Mouse (Mus musculus): ENCODE measurements at regions not wholly inside any gene's neighbourhood (a gene's known extent, or its start where the extent isn't known, plus 50 kb on each side); places are given as distances from the start of the nearest gene placed in this dataset.

DNA sequence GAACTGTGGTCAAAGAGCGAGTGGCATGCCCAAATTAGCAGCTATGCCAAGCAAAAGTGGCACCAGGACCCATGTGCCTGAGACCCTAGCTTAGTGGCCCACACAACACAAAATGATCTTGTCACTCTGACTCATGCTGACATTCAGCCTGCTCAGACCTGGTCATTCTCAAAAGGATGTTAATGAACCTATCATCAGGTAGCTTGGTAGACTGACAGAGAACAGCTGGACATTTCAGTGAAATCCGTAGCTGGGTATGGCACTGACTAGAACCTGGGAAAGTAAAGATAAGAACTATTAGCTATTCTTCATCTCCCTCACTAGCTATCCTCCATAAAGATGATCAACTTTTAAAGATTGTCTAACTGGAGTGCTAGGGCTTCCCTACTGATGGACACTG, 188.5 kb downstream of the Nr2f2 start:
- H3K36me3 ChIP-seq (ENCODE audit: control insufficient read depth): no peaks in the 10 kb centered on the region
- TF ChIP-seq GATA1 (IDR thresholded peaks at IDR 0.05; ENCODE audit: low read length): no peak
- TF ChIP-seq TAL1 (IDR thresholded peaks at IDR 0.05; ENCODE audit: low read length): no peak
- H3K4me1 ChIP-seq (ENCODE audit: control insufficient read depth): no peaks in the 10 kb centered on the region
- H3K9me3 ChIP-seq (ENCODE audit: control insufficient read depth, low read length): no peaks in the 10 kb centered on the region
- no peak overlapping the region for H3K4me3 ChIP-seq (replicated peaks)
- H3K27me3 ChIP-seq (ENCODE audit: control insufficient read depth): no peaks in the 10 kb centered on the region

- Histone ChIP-seq H3K9me3 (ENCODE audit: control insufficient read depth, low read length) (no peaks in the 10 kb centered on the region), H3K27me3 (ENCODE audit: control insufficient read depth) (no peaks in the 10 kb centered on the region)
Measured at GRCm38 (mm10) chr7:70176686-70177259, 189.8 kb downstream of the Nr2f2 start.

GRCm38 (mm10) chr7:70176086-70176485, 190.4 kb downstream of the Nr2f2 start:
- no peaks in the 10 kb centered on the region for H3K9me3 ChIP-seq (ENCODE audit: control insufficient read depth, low read length)
- no peaks in the 10 kb centered on the region for H3K4me1 ChIP-seq (ENCODE audit: control insufficient read depth)
- no peak for TF ChIP-seq GATA1 (IDR thresholded peaks at IDR 0.05; ENCODE audit: low read length)
- H3K4me3 ChIP-seq (replicated peaks): no peak overlapping the region
- no peaks in the 10 kb centered on the region for H3K36me3 ChIP-seq (ENCODE audit: control insufficient read depth)
- no peaks in the 10 kb centered on the region for H3K27me3 ChIP-seq (ENCODE audit: control insufficient read depth)

More at GRCm38 (mm10) chr7:70176686-70177259, 189.8 kb downstream of the Nr2f2 start:
- no peak for TF ChIP-seq TAL1 (IDR thresholded peaks at IDR 0.05; ENCODE audit: low read length)
- H3K4me3 ChIP-seq (replicated peaks): no peak overlapping the region
- H3K36me3 ChIP-seq (ENCODE audit: control insufficient read depth): no peaks in the 10 kb centered on the region
- no peaks in the 10 kb centered on the region for H3K4me1 ChIP-seq (ENCODE audit: control insufficient read depth)

DNA sequence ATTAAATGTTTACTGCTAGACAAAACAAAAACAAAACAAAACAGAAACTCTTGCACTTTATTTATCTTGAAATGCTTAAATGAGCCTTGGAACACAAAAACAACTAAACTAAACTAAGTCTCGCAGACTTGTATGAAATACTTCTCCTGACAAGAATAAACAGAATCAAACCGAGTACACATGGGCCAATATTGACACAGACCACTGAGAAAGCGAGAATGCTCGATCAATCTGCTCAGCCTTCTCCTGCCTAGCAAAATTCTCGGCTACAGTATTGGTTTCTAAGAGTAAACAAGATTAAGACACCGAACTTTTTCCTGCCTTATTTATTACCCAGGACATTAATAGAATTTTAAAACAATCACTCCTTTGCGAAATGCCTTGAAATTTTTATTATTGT, 194.1 kb downstream of the Nr2f2 start:
- Histone ChIP-seq H3K9me3 (ENCODE audit: control insufficient read depth, low read length) (no peaks in the 10 kb centered on the region), H3K36me3 (ENCODE audit: control insufficient read depth) (no peaks in the 10 kb centered on the region), H3K27me3 (ENCODE audit: control insufficient read depth) (no peaks in the 10 kb centered on the region), H3K4me1 (ENCODE audit: control insufficient read depth) (no peaks in the 10 kb centered on the region), H3K4me3 (replicated peaks) (no peak overlapping the region)
- TF ChIP-seq GATA1 (IDR thresholded peaks at IDR 0.05; ENCODE audit: low read length): no peak

DNA sequence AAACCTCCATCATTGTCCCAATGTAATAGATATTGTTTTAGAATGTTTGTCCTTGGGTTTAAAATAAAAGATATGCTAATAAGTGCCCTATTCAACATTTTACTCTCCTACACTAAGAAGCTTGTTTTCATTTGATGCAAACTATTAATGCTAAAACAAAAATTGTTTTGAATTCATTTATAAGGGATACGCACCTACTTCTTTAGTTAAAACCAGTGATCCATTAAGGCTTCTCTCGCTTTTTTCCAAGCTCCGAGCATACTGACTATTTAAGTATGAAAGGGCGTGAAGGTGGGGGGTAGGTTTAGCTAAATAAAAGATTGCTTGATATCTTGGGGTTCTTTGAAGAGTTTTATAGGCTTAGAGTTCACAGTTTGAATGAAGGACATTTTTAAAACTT, 195.1 kb downstream of the Nr2f2 start:
- TF ChIP-seq GATA1 (IDR thresholded peaks at IDR 0.05; ENCODE audit: low read length): no peak
- TF ChIP-seq TAL1 (IDR thresholded peaks at IDR 0.05; ENCODE audit: low read length): no peak
- Histone ChIP-seq H3K4me3 (replicated peaks) (no peak overlapping the region), H3K27me3 (ENCODE audit: control insufficient read depth) (no peaks in the 10 kb centered on the region), H3K9me3 (ENCODE audit: control insufficient read depth, low read length) (no peaks in the 10 kb centered on the region), H3K4me1 (ENCODE audit: control insufficient read depth) (no peaks in the 10 kb centered on the region), H3K36me3 (ENCODE audit: control insufficient read depth) (no peaks in the 10 kb centered on the region)

DNA sequence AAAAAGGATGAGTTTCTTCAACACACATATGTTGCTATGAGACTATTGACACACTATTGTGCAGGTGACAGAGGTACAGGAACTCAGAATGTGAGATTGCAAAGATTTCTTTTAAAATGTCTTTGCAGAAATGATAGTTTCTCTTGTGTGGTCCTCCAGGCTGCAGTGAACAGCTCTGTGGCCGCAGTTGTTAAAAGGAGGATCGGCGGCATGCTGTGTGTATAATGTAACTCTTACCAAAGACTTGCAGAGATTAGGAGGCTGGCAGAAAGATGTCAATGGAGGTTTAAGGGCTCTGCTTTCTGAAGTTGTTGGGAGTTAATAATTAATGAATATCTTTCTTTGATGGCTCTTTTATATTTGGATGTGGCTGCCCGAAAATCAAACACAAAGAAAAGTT, 198.5 kb downstream of the Nr2f2 start:
- no peaks in the 10 kb centered on the region for H3K4me1 ChIP-seq (ENCODE audit: control insufficient read depth)
- no peak overlapping the region for H3K4me3 ChIP-seq (replicated peaks)
- TF ChIP-seq GATA1 (IDR thresholded peaks at IDR 0.05; ENCODE audit: low read length): no peak
- no peak for TF ChIP-seq TAL1 (IDR thresholded peaks at IDR 0.05; ENCODE audit: low read length)

GRCm38 (mm10) chr7:70166081-70166480, 200.5 kb downstream of the Nr2f2 start:
- Histone ChIP-seq H3K36me3 (ENCODE audit: control insufficient read depth) (no peaks in the 10 kb centered on the region), H3K9me3 (ENCODE audit: control insufficient read depth, low read length) (no peaks in the 10 kb centered on the region), H3K4me1 (ENCODE audit: control insufficient read depth) (no peaks in the 10 kb centered on the region), H3K4me3 (replicated peaks) (no peak overlapping the region), H3K27me3 (ENCODE audit: control insufficient read depth) (no peaks in the 10 kb centered on the region)
- no peak for TF ChIP-seq TAL1 (IDR thresholded peaks at IDR 0.05; ENCODE audit: low read length)
- TF ChIP-seq GATA1 (IDR thresholded peaks at IDR 0.05; ENCODE audit: low read length): no peak

More for the DNA sequence above, 198.5 kb downstream of the Nr2f2 start:
- Histone ChIP-seq H3K36me3 (ENCODE audit: control insufficient read depth) (no peaks in the 10 kb centered on the region), H3K27me3 (ENCODE audit: control insufficient read depth) (no peaks in the 10 kb centered on the region), H3K9me3 (ENCODE audit: control insufficient read depth, low read length) (no peaks in the 10 kb centered on the region)

DNA sequence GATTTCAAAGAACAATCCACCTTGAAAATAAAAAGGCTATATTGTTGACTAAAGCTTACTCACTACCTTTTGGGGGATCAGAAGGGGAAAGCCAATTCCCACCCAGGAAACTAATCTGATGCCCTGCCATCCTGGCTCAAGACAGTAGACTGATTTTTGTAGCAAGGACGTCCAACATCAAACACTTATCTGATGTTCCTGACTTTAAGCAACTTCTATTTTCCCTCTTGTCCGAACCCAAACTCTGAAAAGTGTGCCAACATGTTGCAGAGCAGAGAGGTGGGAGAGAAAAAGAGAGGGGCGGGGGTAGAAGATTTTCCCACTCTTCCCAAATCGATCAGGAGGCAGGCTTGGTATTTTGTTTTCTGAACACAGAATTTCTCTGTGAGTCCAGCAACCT, 201.0 kb downstream of the Nr2f2 start:
- H3K36me3 ChIP-seq (ENCODE audit: control insufficient read depth): no peaks in the 10 kb centered on the region
- H3K4me3 ChIP-seq (replicated peaks): no peak overlapping the region
- no peaks in the 10 kb centered on the region for H3K27me3 ChIP-seq (ENCODE audit: control insufficient read depth)
- no peak for TF ChIP-seq GATA1 (IDR thresholded peaks at IDR 0.05; ENCODE audit: low read length)
- TF ChIP-seq TAL1 (IDR thresholded peaks at IDR 0.05; ENCODE audit: low read length): no peak
- no peaks in the 10 kb centered on the region for H3K4me1 ChIP-seq (ENCODE audit: control insufficient read depth)
- H3K9me3 ChIP-seq (ENCODE audit: control insufficient read depth, low read length): no peaks in the 10 kb centered on the region

DNA sequence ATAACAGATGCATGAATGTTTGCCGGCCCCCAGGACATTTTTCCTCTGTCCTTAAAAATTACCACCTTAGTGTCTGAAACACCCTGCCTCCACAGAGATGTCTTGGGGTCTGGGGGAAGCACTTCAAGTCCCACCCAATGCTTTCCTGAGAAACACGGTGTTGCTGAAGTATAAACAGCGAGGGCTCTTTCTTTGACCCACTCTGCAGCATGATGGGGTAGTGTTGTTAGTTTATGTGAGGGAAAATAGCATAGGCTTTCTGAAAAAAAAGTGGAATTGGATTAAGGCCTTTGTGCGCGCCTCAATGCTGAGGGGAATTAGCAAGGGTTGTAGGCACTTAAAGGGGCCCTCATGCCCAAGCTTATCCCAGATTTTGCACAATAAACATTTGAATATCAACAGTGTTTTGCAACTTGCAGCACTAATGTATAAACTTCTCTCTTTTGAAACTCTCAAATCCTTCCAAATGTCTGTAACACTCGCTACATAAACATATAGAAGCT, 201.8 kb downstream of the Nr2f2 start:
- Histone ChIP-seq H3K27me3 (ENCODE audit: control insufficient read depth) (no peaks in the 10 kb centered on the region), H3K9me3 (ENCODE audit: control insufficient read depth, low read length) (no peaks in the 10 kb centered on the region), H3K36me3 (ENCODE audit: control insufficient read depth) (no peaks in the 10 kb centered on the region), H3K4me3 (replicated peaks) (no peak overlapping the region), H3K4me1 (ENCODE audit: control insufficient read depth) (no peaks in the 10 kb centered on the region)
- TF ChIP-seq GATA1 (IDR thresholded peaks at IDR 0.05; ENCODE audit: low read length) (no peak), TAL1 (IDR thresholded peaks at IDR 0.05; ENCODE audit: low read length) (no peak)

DNA sequence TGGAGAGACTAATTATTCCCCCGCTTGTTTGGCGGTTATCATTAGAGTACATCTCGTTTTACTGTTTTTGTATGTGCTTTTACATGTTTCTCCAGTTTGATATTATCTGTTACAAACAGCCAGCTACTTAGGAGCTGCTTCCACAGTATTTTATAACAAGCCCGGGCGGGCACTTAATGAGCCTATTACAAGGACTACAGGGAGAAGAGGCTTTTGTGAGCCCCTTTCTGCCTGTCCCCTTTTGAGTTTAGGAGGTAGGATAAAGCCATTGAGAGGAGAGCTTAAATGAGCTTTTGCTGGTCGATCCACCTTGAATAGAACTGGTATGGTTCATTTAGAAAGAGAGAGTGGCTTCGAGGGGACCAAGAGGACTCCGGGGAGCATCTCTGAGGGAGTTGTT, 208.0 kb downstream of the Nr2f2 start:
- Histone ChIP-seq H3K36me3 (ENCODE audit: control insufficient read depth) (no peaks in the 10 kb centered on the region), H3K4me1 (ENCODE audit: control insufficient read depth) (no peaks in the 10 kb centered on the region), H3K27me3 (ENCODE audit: control insufficient read depth) (no peaks in the 10 kb centered on the region), H3K9me3 (ENCODE audit: control insufficient read depth, low read length) (peaks cover 2% of the 10 kb centered on the region; the same call in 1 of the 2 replicates), H3K4me3 (replicated peaks) (no peak overlapping the region)
- TF ChIP-seq GATA1 (IDR thresholded peaks at IDR 0.05; ENCODE audit: low read length) (no peak), TAL1 (IDR thresholded peaks at IDR 0.05; ENCODE audit: low read length) (no peak)

Measured in erythroblast, embryonic 14.5 days (primary cell).